Mouse (Mus musculus) bone marrow macrophage, adult 2 months (primary cell): ENCODE data around the gene 1700013G24Rik.

Experiments used
- CTCF ChIP-seq: IDR thresholded peaks from 2 replicates; pipeline ENCODE4 v1.5.1; 2012; ENCODE audit warnings: low read depth, mild to moderate bottlenecking, low read length, moderate library complexity
- POLR2A ChIP-seq: IDR thresholded peaks from 2 replicates; pipeline ENCODE4 v1.6.1; 2012; ENCODE audit warnings: mild to moderate bottlenecking, low read depth, low read length, borderline replicate concordance

DNA sequence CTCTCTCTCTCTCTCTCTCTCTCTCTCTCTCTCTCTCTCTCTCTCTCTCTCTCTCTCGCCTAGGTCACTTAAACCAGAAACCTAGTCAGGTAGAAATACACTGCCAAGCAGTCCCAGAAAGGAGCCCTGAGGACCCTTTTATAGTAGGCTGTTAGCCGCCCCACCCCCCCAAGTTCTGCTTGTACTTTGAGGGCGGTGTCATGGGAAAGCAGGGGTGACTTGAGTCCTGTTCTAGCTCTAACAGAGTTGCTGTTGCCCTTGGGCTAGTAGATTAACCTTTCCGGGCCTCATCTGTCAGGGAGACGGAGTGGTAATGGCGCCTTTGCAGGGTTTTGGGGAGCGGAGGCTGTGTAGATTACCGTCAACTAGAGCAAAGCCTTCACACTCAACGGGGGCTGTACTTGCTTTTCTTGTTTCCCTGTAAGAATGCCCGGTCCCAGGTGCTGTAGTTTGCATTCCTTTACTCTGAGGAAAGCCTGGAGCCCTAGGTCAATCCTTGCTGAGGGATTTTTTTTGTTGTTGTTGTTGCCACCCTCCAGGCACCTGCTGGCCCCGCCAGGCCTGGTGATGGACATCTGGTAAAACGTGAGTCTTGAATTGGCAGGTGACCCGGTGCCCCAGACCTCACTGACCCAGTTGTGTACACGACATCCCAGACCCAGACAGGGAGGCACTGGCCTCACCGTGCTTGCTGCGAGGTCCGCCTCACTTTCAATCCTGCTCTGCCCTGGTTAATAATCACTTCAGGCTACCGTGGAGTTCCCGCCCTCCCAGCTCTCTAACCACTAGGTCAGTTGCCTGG lies 27.3 kb downstream of the 1700013G24Rik start:
- TF ChIP-seq POLR2A (no peak), CTCF (no peak)
